ENCODE assay signal across 7 mouse cellular contexts in genomic region chr16:77827322-77828117, GRCm38 (mm10).
A peak's percentile ranks its signal among the peaks of the same experiment; 100 is the strongest.
DNase-seq lines count a peak whose midpoint lies in the region; ATAC-seq and TF ChIP-seq lines count a peak whose summit lies in the region.

No protein-coding gene starts in this region.

- no peak overlapping the region; the same call in 1 of the 2 replicates for H3K27ac ChIP-seq in embryonic facial prominence, embryonic 14.5 days (replicated peaks; ENCODE audit: low read depth, low read length)
- H3K27ac ChIP-seq in limb, embryonic 14.5 days (replicated peaks; ENCODE audit: low read depth, low read length): no peak overlapping the region

- no peak overlapping the region for H3K4me3 ChIP-seq in embryonic facial prominence, embryonic 14.5 days (ENCODE audit: low read depth, low read length)
- H3K4me3 ChIP-seq in limb, embryonic 14.5 days (replicated peaks; ENCODE audit: low read length): no peak overlapping the region

- no peak overlapping the region for H3K4me2 ChIP-seq in embryonic facial prominence, embryonic 14.5 days (ENCODE audit: low read depth, low read length)
- H3K4me2 ChIP-seq in limb, embryonic 14.5 days (replicated peaks; ENCODE audit: low read depth, low read length, severe bottlenecking): no peak overlapping the region

- 64% methylated on average over 4 of the region's 4 CpGs for WGBS in embryonic facial prominence, embryonic 14.5 days
- 56% methylated on average over 4 of the region's 4 CpGs for WGBS in limb, embryonic 14.5 days

- H3K9me3 ChIP-seq in embryonic facial prominence, embryonic 14.5 days (ENCODE audit: control insufficient read depth, low read length): no peaks in the 10 kb centered on the region
- H3K9me3 ChIP-seq in limb, embryonic 14.5 days (ENCODE audit: control insufficient read depth, low read length): no peaks in the 10 kb centered on the region

- no peak overlapping the region for H3K9ac ChIP-seq in embryonic facial prominence, embryonic 14.5 days (ENCODE audit: low read depth, low read length)
- H3K9ac ChIP-seq in limb, embryonic 14.5 days (ENCODE audit: low read depth, low read length, severe bottlenecking): no peak overlapping the region

- ATAC-seq in embryonic facial prominence, embryonic 14.5 days (ENCODE audit: low read depth): peak; percentile 57; the same call in 1 of the 2 replicates
- peak; percentile 63 for ATAC-seq in limb, embryonic 14.5 days (ENCODE audit: low FRiP score, low read depth)

- DNase-seq in layer of hippocampus, postnatal 10 days (ENCODE audit: low spot score in 2 of 2): peak; percentile 25 to 35
- DNase-seq in layer of hippocampus, adult 9-11 months: no peak
- DNase-seq in embryonic facial prominence, embryonic 14.5 days (ENCODE audit: low spot score): peak; percentile 78
- DNase-seq in gastrocnemius, postnatal 25 days: peak; percentile 70
- DNase-seq in limb, embryonic 14.5 days (ENCODE audit: low spot score): peak; percentile 80
- no peak for DNase-seq in thymus, adult 18-20 months
- DNase-seq in spleen, postnatal 36 days (ENCODE audit: low spot score in 2 of 2): no peak

- H3K4me1 ChIP-seq in embryonic facial prominence, embryonic 14.5 days (ENCODE audit: control insufficient read depth, insufficient read depth, low read length): no peaks in the 10 kb centered on the region
- no peaks in the 10 kb centered on the region for H3K4me1 ChIP-seq in limb, embryonic 14.5 days (ENCODE audit: control insufficient read depth, insufficient read depth, low read length)

- H3K27me3 ChIP-seq in embryonic facial prominence, embryonic 14.5 days (replicated peaks; ENCODE audit: control insufficient read depth, insufficient read depth, low read length): no peaks in the 10 kb centered on the region
- no peaks in the 10 kb centered on the region for H3K27me3 ChIP-seq in limb, embryonic 14.5 days (ENCODE audit: control insufficient read depth, insufficient read depth, low read length)

- TF ChIP-seq POLR2A in limb, embryonic 14.5 days (IDR thresholded peaks at IDR 0.05; ENCODE audit: borderline replicate concordance, extremely low read depth, insufficient read depth, insufficient read length): no peak

- H3K36me3 ChIP-seq in embryonic facial prominence, embryonic 14.5 days (ENCODE audit: control insufficient read depth, insufficient read depth, low read length): no peaks in the 10 kb centered on the region
- H3K36me3 ChIP-seq in limb, embryonic 14.5 days (ENCODE audit: control insufficient read depth, insufficient read depth, low read length): no peaks in the 10 kb centered on the region

Comparison
In these comparisons a context has a peak if more than half of its experiments do, and no peak if none do; other contexts are left out.
1. DNase-seq: peak in layer of hippocampus, postnatal 10 days (2 of 2), embryonic facial prominence, embryonic 14.5 days (single experiment), gastrocnemius, postnatal 25 days (single experiment) and limb, embryonic 14.5 days (single experiment); none in layer of hippocampus, adult 9-11 months (single experiment), thymus, adult 18-20 months (0 of 2) and spleen, postnatal 36 days (0 of 2).